Mouse (Mus musculus) limb, embryonic 14.5 days (tissue): ENCODE results near the gene Slc37a2. TPM values are rescaled to one million over a fixed set of nuclear protein-coding genes. Genes with fewer than 3 reads are reported as not detected.

Experiments used
- ATAC-seq: fragments of 200-750 bp; cut with Nextera tagmentation; 2 replicates; pipeline ENCODE4 v1.8.0; 2017; ENCODE audit warnings: low read depth, moderate number of reproducible peaks, moderate TSS enrichment; ENCODE audit not compliant: low FRiP score
- DNase-seq: peaks from one replicate; pipeline ENCODE4 v3.0.0-alpha.2; 2015; ENCODE audit warnings: low spot score
- H3K27ac ChIP-seq: fragments of 300-500 bp; sonication (generic); replicated peaks from 2 replicates; pipeline ENCODE4 v1.5.1; 2014; ENCODE audit warnings: low read depth, mild to moderate bottlenecking, low read length, moderate library complexity, mixed read lengths
- H3K27me3 ChIP-seq: fragments of 300-500 bp; sonication (generic); 2 replicates; pipeline ENCODE4 v1.6.1; 2014; ENCODE audit warnings: low read length, mixed read lengths; ENCODE audit not compliant: control insufficient read depth, insufficient read depth
- H3K36me3 ChIP-seq: fragments of 300-500 bp; sonication (generic); 2 replicates; pipeline ENCODE4 v1.6.1; 2014; ENCODE audit warnings: mild to moderate bottlenecking, low read length, moderate library complexity, mixed read lengths; ENCODE audit not compliant: control insufficient read depth, insufficient read depth
- H3K4me1 ChIP-seq: fragments of 300-500 bp; sonication (generic); 2 replicates; pipeline ENCODE4 v1.6.1; 2014; ENCODE audit warnings: antibody characterized with exemption, low read length, mixed read lengths; ENCODE audit not compliant: control insufficient read depth, insufficient read depth
- H3K4me2 ChIP-seq: fragments of 300-500 bp; sonication (generic); replicated peaks from 2 replicates; pipeline ENCODE4 v1.6.1; 2014; ENCODE audit warnings: low read depth, mild to moderate bottlenecking, low read length, moderate library complexity; ENCODE audit not compliant: severe bottlenecking
- H3K4me3 ChIP-seq: fragments of 300-500 bp; sonication (generic); replicated peaks from 2 replicates; pipeline ENCODE4 v1.5.1; 2014; ENCODE audit warnings: low read length
- H3K9ac ChIP-seq: fragments of 300-500 bp; sonication (generic); 2 replicates; pipeline ENCODE4 v1.6.1; 2014; ENCODE audit warnings: mild to moderate bottlenecking, low read depth, low read length, moderate library complexity; ENCODE audit not compliant: severe bottlenecking
- H3K9me3 ChIP-seq: fragments of 300-500 bp; sonication (generic); 2 replicates; pipeline ENCODE4 v1.6.1; 2016; ENCODE audit warnings: low read length; ENCODE audit not compliant: control insufficient read depth
- POLR2A ChIP-seq: fragments of 200-500 bp; IDR thresholded peaks from 2 replicates; pipeline ENCODE4 v1.8.0; 2012; ENCODE audit warnings: inconsistent platforms, mild to moderate bottlenecking, moderate library complexity, borderline replicate concordance; ENCODE audit not compliant: insufficient read depth, insufficient read length; ENCODE audit errors: extremely low read depth
- WGBS: fragments of 180-500 bp; shearing (Covaris S2); extraction: QIAGEN DNeasy Blood & Tissue Kit; methylation state at CpG from one replicate; pipeline ENCODE4 v1.1.7; 2014; 5-methylcytosine and 5-hydroxymethylcytosine counted together
- polyA plus RNA-seq, 2 experiments: library from polyadenylated mRNA; depleted of rRNA in 1 of 2; stranded (reverse) in 1 of 2; unstranded in 1 of 2; fragments of >200 nt; fragmentation: Nextera tagmentation in 1 of 2; extraction: Ambion mirVana in 1 of 2; gene quantifications; 2 replicates each; pipeline versions ENCODE4 v1.2.1 to v1.2.3; 2012 to 2014

Slc37a2 gene
- polyA plus RNA-seq, 2 experiments, result 3.2 TPM

- Histone ChIP-seq H3K9me3 (no peaks in the 10 kb centered on the region), H3K4me3 (no peak overlapping the region), H3K27ac (no peak overlapping the region), H3K4me1 (no peaks in the 10 kb centered on the region), H3K27me3 (no peaks in the 10 kb centered on the region), H3K36me3 (no peaks in the 10 kb centered on the region), H3K4me2 (no peak overlapping the region), H3K9ac (no peak overlapping the region)
- 67% methylated on average over 4 of the region's 4 CpGs for WGBS
- no peak for DNase-seq
- no peak for ATAC-seq
- no peak for TF ChIP-seq POLR2A
Measured at GRCm38 (mm10) chr9:37197067-37197466, 58.5 kb downstream of the Slc37a2 start.

GRCm38 (mm10) chr9:37188024-37188423 is 67.5 kb downstream of the Slc37a2 start:
- Histone ChIP-seq H3K9ac (no peak overlapping the region), H3K36me3 (no peaks in the 10 kb centered on the region), H3K9me3 (no peaks in the 10 kb centered on the region), H3K4me2 (no peak overlapping the region), H3K27ac (no peak overlapping the region), H3K27me3 (no peaks in the 10 kb centered on the region), H3K4me1 (no peaks in the 10 kb centered on the region), H3K4me3 (no peak overlapping the region)
- no peak for DNase-seq
- TF ChIP-seq POLR2A, result no peak
- 79% methylated on average over 3 of the region's 3 CpGs for WGBS
- ATAC-seq, result no peak

- H3K4me1 ChIP-seq, result no peaks in the 10 kb centered on the region
- no peaks in the 10 kb centered on the region for H3K27me3 ChIP-seq
- no peaks in the 10 kb centered on the region for H3K36me3 ChIP-seq
- ATAC-seq (no peak), DNase-seq (no peak)
- H3K4me3 ChIP-seq, result no peak overlapping the region
- H3K9me3 ChIP-seq, result no peaks in the 10 kb centered on the region
- no peak overlapping the region for H3K4me2 ChIP-seq
- H3K27ac ChIP-seq, result no peak overlapping the region
- WGBS, result 69% methylated on average over 5 of the region's 5 CpGs
- no peak overlapping the region for H3K9ac ChIP-seq
- TF ChIP-seq POLR2A, result no peak
Measured at GRCm38 (mm10) chr9:37187407-37187806, 68.1 kb downstream of the Slc37a2 start.

- no peaks in the 10 kb centered on the region for H3K9me3 ChIP-seq
- peaks cover 8% of the 10 kb centered on the region for H3K4me1 ChIP-seq
- WGBS, result 61% methylated on average over 2 of the region's 2 CpGs
- H3K27me3 ChIP-seq, result 0 out of 2 replicates have a peak, but pooled peaks cover 6% of the 10 kb centered on the region
- DNase-seq (no peak), ATAC-seq (no peak)
- H3K4me2 ChIP-seq, result no peak overlapping the region
- no peaks in the 10 kb centered on the region for H3K36me3 ChIP-seq
- no peak overlapping the region for H3K27ac ChIP-seq
- TF ChIP-seq POLR2A, result no peak
- H3K9ac ChIP-seq, result no peak overlapping the region
- no peak overlapping the region for H3K4me3 ChIP-seq
Measured at GRCm38 (mm10) chr9:37183176-37183575, 72.4 kb downstream of the Slc37a2 start.

GRCm38 (mm10) chr9:37181596-37181995 is 73.9 kb downstream of the Slc37a2 start:
- no peak overlapping the region for H3K9ac ChIP-seq
- no peak overlapping the region for H3K4me3 ChIP-seq
- no peak for ATAC-seq
- no peak overlapping the region for H3K4me2 ChIP-seq
- 78% methylated on average over 5 of the region's 5 CpGs for WGBS
- peaks cover 21% of the 10 kb centered on the region for H3K4me1 ChIP-seq
- H3K9me3 ChIP-seq, result no peaks in the 10 kb centered on the region
- H3K27me3 ChIP-seq, result 0 out of 2 replicates have a peak, but pooled peaks cover 7% of the 10 kb centered on the region
- no peak overlapping the region for H3K27ac ChIP-seq
- TF ChIP-seq POLR2A, result no peak
- no peak for DNase-seq
- H3K36me3 ChIP-seq, result no peaks in the 10 kb centered on the region

DNA sequence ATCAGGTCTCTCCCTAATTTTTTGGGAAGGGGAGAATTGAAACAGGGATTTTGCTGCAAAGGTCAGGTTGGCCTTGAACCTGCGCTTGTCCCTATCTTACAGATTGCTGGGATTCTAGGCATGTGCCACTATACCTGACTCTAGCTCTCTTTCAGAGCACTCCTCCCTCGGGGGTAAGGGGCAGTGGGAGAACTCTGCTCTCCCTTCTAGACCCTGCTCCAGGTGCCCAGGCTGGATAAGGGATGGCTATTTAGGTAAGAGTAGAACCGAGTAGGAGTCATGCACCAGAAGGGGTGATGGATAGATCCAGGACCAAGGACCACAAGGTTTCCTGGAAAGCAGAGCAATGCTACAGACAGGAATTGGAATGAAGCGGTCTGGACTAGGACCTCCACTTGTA is 75.9 kb downstream of the Slc37a2 start:
- TF ChIP-seq POLR2A, result no peak
- Histone ChIP-seq H3K36me3 (no peaks in the 10 kb centered on the region), H3K4me1 (peaks cover 34% of the 10 kb centered on the region), H3K27ac (no peak overlapping the region), H3K9me3 (no peaks in the 10 kb centered on the region), H3K4me2 (no peak overlapping the region), H3K27me3 (0 out of 2 replicates have a peak, but pooled peaks cover 7% of the 10 kb centered on the region), H3K4me3 (no peak overlapping the region), H3K9ac (no peak overlapping the region)
- DNase-seq (no peak), ATAC-seq (no peak)
- 86% methylated on average over 4 of the region's 4 CpGs for WGBS
